Mouse (Mus musculus) thymus, adult 2 months (tissue): Measurements from ENCODE around the gene Gfi1. TPM values are rescaled to one million over a fixed set of nuclear protein-coding genes. Genes with fewer than 3 reads are reported as not detected.
A peak's percentile ranks its signal among the peaks of the same experiment; 100 is the strongest.

Source experiments
- DNase-seq: peaks from one replicate; pipeline ENCODE4 v3.0.0; 2021
- H3K27ac ChIP-seq: fragments of 200-500 bp; 2 replicates; pipeline ENCODE4 v1.5.1; 2012; ENCODE audit warnings: low read length, control low read depth; ENCODE audit not compliant: control insufficient read depth, insufficient read depth
- H3K27me3 ChIP-seq: fragments of 200-500 bp; 2 replicates; pipeline ENCODE4 v1.6.1; 2012; ENCODE audit warnings: mild to moderate bottlenecking, low read length, moderate library complexity, mixed read lengths; ENCODE audit not compliant: control insufficient read depth, insufficient read depth
- H3K36me3 ChIP-seq: fragments of 200-500 bp; 2 replicates; pipeline ENCODE4 v1.6.1; 2012; ENCODE audit warnings: mild to moderate bottlenecking, low read length, moderate library complexity; ENCODE audit not compliant: control insufficient read depth, insufficient read depth
- H3K4me1 ChIP-seq: fragments of 200-500 bp; replicated peaks from 2 replicates; pipeline ENCODE4 v1.6.1; 2012; ENCODE audit warnings: low read length; ENCODE audit not compliant: control insufficient read depth, insufficient read depth
- H3K4me3 ChIP-seq: fragments of 200-500 bp; 2 replicates; pipeline ENCODE4 v1.5.1; 2012; ENCODE audit warnings: mild to moderate bottlenecking, low read length, control low read depth, moderate library complexity; ENCODE audit not compliant: control insufficient read depth, insufficient read depth
- CTCF ChIP-seq: fragments of 200-500 bp; IDR thresholded peaks from 2 replicates; pipeline ENCODE4 v1.5.1; 2012; ENCODE audit warnings: mild to moderate bottlenecking, control low read depth, low read length, moderate library complexity, borderline replicate concordance; ENCODE audit not compliant: control insufficient read depth, poor library complexity, insufficient read depth; ENCODE audit errors: extremely low read depth
- POLR2A ChIP-seq: fragments of 200-500 bp; IDR thresholded peaks from 2 replicates; pipeline ENCODE4 v1.6.1; 2012; ENCODE audit warnings: mild to moderate bottlenecking, low read length, control low read depth, moderate library complexity; ENCODE audit not compliant: control insufficient read depth, poor library complexity, insufficient read depth; ENCODE audit errors: extremely low read depth
- WGBS: fragments of 180-500 bp; shearing (Covaris S2); methylation state at CpG from one replicate; pipeline ENCODE4 v1.1.7; 2018; 5-methylcytosine and 5-hydroxymethylcytosine counted together
- polyA plus RNA-seq: library from polyadenylated mRNA; depleted of rRNA; stranded (reverse); fragments of >200 nt; gene quantifications from 2 replicates; pipeline ENCODE4 v1.2.3, GENCODE M21; 2012; rRNA removed

Gfi1 gene
- polyA plus RNA-seq, 1 experiment, result 191 TPM

GRCm38 (mm10) chr5:107684380-107684779 is 41.5 kb downstream of the Gfi1 start:
- 79% methylated on average over 2 of the region's 2 CpGs for WGBS
- Histone ChIP-seq H3K27me3 (no peaks in the 10 kb centered on the region), H3K27ac (no peak overlapping the region), H3K36me3 (no peaks in the 10 kb centered on the region), H3K4me3 (no peak overlapping the region), H3K4me1 (peaks cover 20% of the 10 kb centered on the region)
- TF ChIP-seq POLR2A, result no peak
- no peak for TF ChIP-seq CTCF
- DNase-seq, result peak; percentile 41

GRCm38 (mm10) chr5:107681300-107681699 is 44.5 kb downstream of the Gfi1 start:
- Histone ChIP-seq H3K36me3 (peaks cover 5% of the 10 kb centered on the region), H3K4me3 (no peak overlapping the region), H3K27me3 (no peaks in the 10 kb centered on the region), H3K27ac (no peak overlapping the region), H3K4me1 (peaks cover 13% of the 10 kb centered on the region)
- WGBS, result 88% methylated on average over 5 of the region's 5 CpGs
- no peak for TF ChIP-seq CTCF
- TF ChIP-seq POLR2A, result no peak
- no peak for DNase-seq

GRCm38 (mm10) chr5:107678392-107678791 is 47.4 kb downstream of the Gfi1 start:
- Histone ChIP-seq H3K4me1 (peaks cover 13% of the 10 kb centered on the region), H3K4me3 (no peak overlapping the region), H3K36me3 (peaks cover 5% of the 10 kb centered on the region), H3K27me3 (no peaks in the 10 kb centered on the region), H3K27ac (no peak overlapping the region)
- DNase-seq, result no peak
- TF ChIP-seq POLR2A, result no peak
- TF ChIP-seq CTCF, result no peak
- 80% methylated on average over 5 of the region's 5 CpGs for WGBS

Other genes with a start within 250 kb of the Gfi1 start
- 0.08 and 0.19 TPM in 2 replicates for gene Gm42669, start 218.4 kb downstream of the Gfi1 start, polyA plus RNA-seq
- gene 1700028K03Rik, start 191.3 kb downstream of the Gfi1 start, polyA plus RNA-seq, result 0.04 and 0.08 TPM in 2 replicates
- 4.0 and 4.7 TPM in 2 replicates for gene Rpap2, start 128.7 kb downstream of the Gfi1 start, polyA plus RNA-seq
- 0.73 and 1.4 TPM in 2 replicates for gene Glmn, start 128.1 kb downstream of the Gfi1 start, polyA plus RNA-seq
- gene Ube2d2b, start 104.1 kb upstream of the Gfi1 start, polyA plus RNA-seq, result 0.11 TPM in 1 of 2 replicates, not detected in the other
- gene Evi5, start 149.1 kb upstream of the Gfi1 start, polyA plus RNA-seq, result 2.5 and 5.9 TPM in 2 replicates
- gene Rpl5, start 174.5 kb upstream of the Gfi1 start, polyA plus RNA-seq, result 33.7 and 55.8 TPM in 2 replicates